Mouse (Mus musculus) hindbrain, embryonic 14.5 days (tissue): ENCODE data around the gene Gm6763. TPM values are rescaled to one million over a fixed set of nuclear protein-coding genes. Genes with fewer than 3 reads are reported as not detected.
"Not testable (repeated sequence)": the region's sequence is repeated elsewhere in the genome, so short reads cannot be mapped to it uniquely, and the experiment has no call there.

Experiments
- ATAC-seq: fragments of 200-750 bp; cut with Nextera tagmentation; 2 replicates; pipeline ENCODE4 v1.8.0; 2017; ENCODE audit warnings: moderate number of reproducible peaks, mild to moderate bottlenecking, moderate TSS enrichment, moderate library complexity; ENCODE audit not compliant: low FRiP score
- DNase-seq: peaks from one replicate; pipeline ENCODE4 v3.0.0-alpha.2; 2015; ENCODE audit warnings: low spot score
- H3K27ac ChIP-seq: fragments of 300-500 bp; sonication (generic); 2 replicates; pipeline ENCODE4 v1.5.1; 2014; ENCODE audit warnings: mild to moderate bottlenecking, moderate library complexity
- H3K27me3 ChIP-seq: fragments of 300-500 bp; sonication (generic); 2 replicates; pipeline ENCODE4 v1.6.1; 2014; ENCODE audit warnings: mild to moderate bottlenecking, low read length, mixed read lengths; ENCODE audit not compliant: control insufficient read depth, insufficient read depth
- H3K36me3 ChIP-seq: fragments of 300-500 bp; sonication (generic); replicated peaks from 2 replicates; pipeline ENCODE4 v1.6.1; 2014; ENCODE audit not compliant: control insufficient read depth, insufficient read depth
- H3K4me1 ChIP-seq: fragments of 300-500 bp; sonication (generic); replicated peaks from 2 replicates; pipeline ENCODE4 v1.6.1; 2014; ENCODE audit warnings: antibody characterized with exemption, low read length, mixed read lengths; ENCODE audit not compliant: control insufficient read depth, insufficient read depth
- H3K4me2 ChIP-seq: fragments of 300-500 bp; sonication (generic); replicated peaks from 2 replicates; pipeline ENCODE4 v1.6.1; 2014; ENCODE audit warnings: mild to moderate bottlenecking, moderate library complexity
- H3K4me3 ChIP-seq: fragments of 300-500 bp; sonication (generic); replicated peaks from 2 replicates; pipeline ENCODE4 v1.5.1; 2014; ENCODE audit warnings: mild to moderate bottlenecking, low read length
- H3K9ac ChIP-seq: fragments of 300-500 bp; sonication (generic); 2 replicates; pipeline ENCODE4 v1.6.1; 2014
- H3K9me3 ChIP-seq: fragments of 300-500 bp; sonication (generic); 2 replicates; pipeline ENCODE4 v1.6.1; 2016; ENCODE audit warnings: low read length; ENCODE audit not compliant: control insufficient read depth
- WGBS: fragments of 180-500 bp; shearing (Covaris S2); extraction: QIAGEN DNeasy Blood & Tissue Kit; methylation state at CpG from one replicate; pipeline ENCODE4 v1.1.7; 2014; 5-methylcytosine and 5-hydroxymethylcytosine counted together
- polyA plus RNA-seq: library from polyadenylated mRNA; unstranded; fragments of >200 nt; fragmentation: Nextera tagmentation; extraction: Ambion mirVana; gene quantifications from 2 replicates; pipeline ENCODE4 v1.2.1, GENCODE M21; 2014

Gene Gm6763
- not detected in 2 replicates for polyA plus RNA-seq

- ATAC-seq, H3K9me3 ChIP-seq, DNase-seq, H3K36me3 ChIP-seq, H3K27ac ChIP-seq, H3K4me1 ChIP-seq, H3K9ac ChIP-seq, H3K4me2 ChIP-seq, H3K27me3 ChIP-seq, H3K4me3 ChIP-seq: not testable (repeated sequence)
- WGBS: no CpG with 5 or more reads among the region's 3 CpGs
Measured at GRCm38 (mm10) chr10:104151197-104151596, at the start of gene Gm6763. TSS of gene Gm6763 (plus strand) at chr10:104151497.

GRCm38 (mm10) chr10:104110044-104110443 is 41.3 kb upstream of the Gm6763 start:
- Histone ChIP-seq H3K9ac (no peak overlapping the region), H3K4me2 (no peak overlapping the region), H3K27me3 (no peaks in the 10 kb centered on the region), H3K36me3 (no peaks in the 10 kb centered on the region), H3K4me3 (no peak overlapping the region), H3K9me3 (no peaks in the 10 kb centered on the region), H3K27ac (no peak overlapping the region), H3K4me1 (no peaks in the 10 kb centered on the region)
- DNase-seq (no peak), ATAC-seq (no peak)
- WGBS: 70% methylated on average over 3 of the region's 3 CpGs

GRCm38 (mm10) chr10:104118312-104118711 is 33.0 kb upstream of the Gm6763 start:
- Histone ChIP-seq H3K27me3 (no peaks in the 10 kb centered on the region), H3K9me3 (no peaks in the 10 kb centered on the region), H3K9ac (no peak overlapping the region), H3K36me3 (no peaks in the 10 kb centered on the region), H3K27ac (no peak overlapping the region), H3K4me3 (no peak overlapping the region), H3K4me1 (no peaks in the 10 kb centered on the region), H3K4me2 (no peak overlapping the region)
- no peak for ATAC-seq
- no peak for DNase-seq
- 77% methylated on average over 2 of the region's 2 CpGs for WGBS

GRCm38 (mm10) chr10:104142687-104143086 is 8.6 kb upstream of the Gm6763 start, which contains the start of gene Gm21293:
TSS of gene Gm21293 (plus strand) at chr10:104142987.
- not testable (repeated sequence) for H3K9ac ChIP-seq, H3K36me3 ChIP-seq, H3K4me2 ChIP-seq, ATAC-seq, DNase-seq, H3K27ac ChIP-seq, H3K4me1 ChIP-seq, H3K9me3 ChIP-seq, H3K27me3 ChIP-seq, H3K4me3 ChIP-seq
- WGBS: no CpG with 5 or more reads among the region's 3 CpGs

GRCm38 (mm10) chr10:104159706-104160105 is 8.4 kb downstream of the Gm6763 start, which contains the start of gene Gm8764:
TSS of gene Gm8764 (plus strand) at chr10:104160006.
- not testable (repeated sequence) for ATAC-seq, H3K4me1 ChIP-seq, H3K9ac ChIP-seq, H3K27ac ChIP-seq, H3K9me3 ChIP-seq, DNase-seq, H3K36me3 ChIP-seq, H3K4me3 ChIP-seq, H3K27me3 ChIP-seq, H3K4me2 ChIP-seq
- no CpG with 5 or more reads among the region's 3 CpGs for WGBS

- H3K27me3 ChIP-seq, H3K4me3 ChIP-seq, H3K27ac ChIP-seq, H3K36me3 ChIP-seq, H3K9ac ChIP-seq, ATAC-seq, H3K4me2 ChIP-seq, H3K9me3 ChIP-seq, DNase-seq, H3K4me1 ChIP-seq: not testable (repeated sequence)
- WGBS: no CpG with 5 or more reads among the region's 3 CpGs
Measured at GRCm38 (mm10) chr10:104168215-104168614, 16.9 kb downstream of the Gm6763 start, which contains the start of gene Gm21304. TSS of gene Gm21304 (plus strand) at chr10:104168515.

GRCm38 (mm10) chr10:104176724-104177123 is 25.4 kb downstream of the Gm6763 start, which contains the start of gene Gm21312:
TSS of gene Gm21312 (plus strand) at chr10:104177024.
- no CpG with 5 or more reads among the region's 3 CpGs for WGBS
- not testable (repeated sequence) for ATAC-seq, H3K4me3 ChIP-seq, H3K4me2 ChIP-seq, H3K9ac ChIP-seq, H3K4me1 ChIP-seq, H3K36me3 ChIP-seq, DNase-seq, H3K27ac ChIP-seq, H3K9me3 ChIP-seq, H3K27me3 ChIP-seq

GRCm38 (mm10) chr10:104185233-104185632 is 33.9 kb downstream of the Gm6763 start, which contains the start of gene Gm20765:
TSS of gene Gm20765 (plus strand) at chr10:104185533.
- not testable (repeated sequence) for ATAC-seq, H3K4me2 ChIP-seq, H3K27ac ChIP-seq, H3K4me3 ChIP-seq, H3K4me1 ChIP-seq, H3K36me3 ChIP-seq, H3K9me3 ChIP-seq, H3K27me3 ChIP-seq, H3K9ac ChIP-seq, DNase-seq
- no CpG with 5 or more reads among the region's 3 CpGs for WGBS

- H3K27ac ChIP-seq, H3K4me3 ChIP-seq, H3K9me3 ChIP-seq, H3K36me3 ChIP-seq, H3K4me1 ChIP-seq, H3K4me2 ChIP-seq, H3K9ac ChIP-seq, DNase-seq, ATAC-seq, H3K27me3 ChIP-seq: not testable (repeated sequence)
- WGBS: no CpG with 5 or more reads among the region's 3 CpGs
Measured at GRCm38 (mm10) chr10:104193742-104194141, 42.4 kb downstream of the Gm6763 start, which contains the start of gene Gm4340. TSS of gene Gm4340 (plus strand) at chr10:104194042.
